Mouse (Mus musculus) thymus, adult 2 months (tissue): Measurements from ENCODE around the gene Abhd16b. TPM values are rescaled to one million over a fixed set of nuclear protein-coding genes. Genes with fewer than 3 reads are reported as not detected.

Experiments used
- DNase-seq: peaks from one replicate; pipeline ENCODE4 v3.0.0; 2021
- H3K27ac ChIP-seq: fragments of 200-500 bp; 2 replicates; pipeline ENCODE4 v1.5.1; 2012; ENCODE audit warnings: low read length, control low read depth; ENCODE audit not compliant: control insufficient read depth, insufficient read depth
- H3K27me3 ChIP-seq: fragments of 200-500 bp; 2 replicates; pipeline ENCODE4 v1.6.1; 2012; ENCODE audit warnings: mild to moderate bottlenecking, low read length, moderate library complexity, mixed read lengths; ENCODE audit not compliant: control insufficient read depth, insufficient read depth
- H3K36me3 ChIP-seq: fragments of 200-500 bp; 2 replicates; pipeline ENCODE4 v1.6.1; 2012; ENCODE audit warnings: mild to moderate bottlenecking, low read length, moderate library complexity; ENCODE audit not compliant: control insufficient read depth, insufficient read depth
- H3K4me1 ChIP-seq: fragments of 200-500 bp; replicated peaks from 2 replicates; pipeline ENCODE4 v1.6.1; 2012; ENCODE audit warnings: low read length; ENCODE audit not compliant: control insufficient read depth, insufficient read depth
- H3K4me3 ChIP-seq: fragments of 200-500 bp; 2 replicates; pipeline ENCODE4 v1.5.1; 2012; ENCODE audit warnings: mild to moderate bottlenecking, low read length, control low read depth, moderate library complexity; ENCODE audit not compliant: control insufficient read depth, insufficient read depth
- CTCF ChIP-seq: fragments of 200-500 bp; IDR thresholded peaks from 2 replicates; pipeline ENCODE4 v1.5.1; 2012; ENCODE audit warnings: mild to moderate bottlenecking, control low read depth, low read length, moderate library complexity, borderline replicate concordance; ENCODE audit not compliant: control insufficient read depth, poor library complexity, insufficient read depth; ENCODE audit errors: extremely low read depth
- POLR2A ChIP-seq: fragments of 200-500 bp; IDR thresholded peaks from 2 replicates; pipeline ENCODE4 v1.6.1; 2012; ENCODE audit warnings: mild to moderate bottlenecking, low read length, control low read depth, moderate library complexity; ENCODE audit not compliant: control insufficient read depth, poor library complexity, insufficient read depth; ENCODE audit errors: extremely low read depth
- WGBS: fragments of 180-500 bp; shearing (Covaris S2); methylation state at CpG from one replicate; pipeline ENCODE4 v1.1.7; 2018; 5-methylcytosine and 5-hydroxymethylcytosine counted together
- polyA plus RNA-seq: library from polyadenylated mRNA; depleted of rRNA; stranded (reverse); fragments of >200 nt; gene quantifications from 2 replicates; pipeline ENCODE4 v1.2.3, GENCODE M21; 2012

The Abhd16b gene
- polyA plus RNA-seq, 1 experiment, result 0.16 TPM

- TF ChIP-seq POLR2A (peak; percentile 95), CTCF (peak; percentile 53; the same call in 1 of the 2 replicates)
- no peaks in the 10 kb centered on the region for H3K27me3 ChIP-seq
- H3K36me3 ChIP-seq, result peaks cover 2% of the 10 kb centered on the region
- peaks cover 6% of the 10 kb centered on the region for H3K4me1 ChIP-seq
- H3K4me3 ChIP-seq, result peak within 1 kb of the TSS; percentile 83
- H3K27ac ChIP-seq, result peak within 1 kb of the TSS; percentile 82
- under 1% methylated on average over 74 of the region's 74 CpGs for WGBS
- DNase-seq, result peak; percentile 99
Observed at GRCm38 (mm10) chr2:181520118-181520935, 27.3 kb downstream of the Abhd16b start, which contains the start of gene Dnajc5. Gene Dnajc5, plus strand, starts transcription at chr2:181520485.

- TF ChIP-seq CTCF (peak; percentile 4; the same call in 1 of the 2 replicates), POLR2A (no peak)
- no peaks in the 10 kb centered on the region for H3K36me3 ChIP-seq
Observed at GRCm38 (mm10) chr2:181520936-181521227, 27.9 kb downstream of the Abhd16b start.

GRCm38 (mm10) chr2:181521491-181521890, 28.5 kb downstream of the Abhd16b start:
- TF ChIP-seq POLR2A (no peak), CTCF (no peak)
- Histone ChIP-seq H3K36me3 (no peaks in the 10 kb centered on the region), H3K27me3 (no peaks in the 10 kb centered on the region), H3K4me1 (peaks cover 6% of the 10 kb centered on the region), H3K4me3 (peak overlapping the region; percentile 26; the same call in 1 of the 2 replicates), H3K27ac (no peak overlapping the region)
- WGBS, result 48% methylated on average over 10 of the region's 10 CpGs
- no peak for DNase-seq

More at GRCm38 (mm10) chr2:181520936-181521227, 27.9 kb downstream of the Abhd16b start:
- Histone ChIP-seq H3K4me3 (peak overlapping the region; percentile 83), H3K4me1 (peaks cover 6% of the 10 kb centered on the region), H3K27me3 (no peaks in the 10 kb centered on the region), H3K27ac (peak overlapping the region; percentile 82)
- DNase-seq, result no peak
- WGBS, result 0% methylated on average over 17 of the region's 17 CpGs

GRCm38 (mm10) chr2:181522811-181523210, 29.8 kb downstream of the Abhd16b start:
- H3K4me1 ChIP-seq, result peaks cover 6% of the 10 kb centered on the region
- peak; percentile 33 for DNase-seq
- H3K27ac ChIP-seq, result no peak overlapping the region
- H3K27me3 ChIP-seq, result no peaks in the 10 kb centered on the region
- TF ChIP-seq CTCF, result no peak
- no peak for TF ChIP-seq POLR2A
- H3K4me3 ChIP-seq, result no peak overlapping the region
- WGBS, result 72% methylated on average over 5 of the region's 5 CpGs
- H3K36me3 ChIP-seq, result no peaks in the 10 kb centered on the region

- Histone ChIP-seq H3K27ac (no peak overlapping the region), H3K4me1 (peaks cover 6% of the 10 kb centered on the region), H3K36me3 (no peaks in the 10 kb centered on the region), H3K27me3 (no peaks in the 10 kb centered on the region), H3K4me3 (no peak overlapping the region)
- TF ChIP-seq CTCF (no peak), POLR2A (no peak)
- no peak for DNase-seq
- WGBS, result 93% methylated on average over 5 of the region's 5 CpGs
Observed at GRCm38 (mm10) chr2:181525526-181525925, 32.5 kb downstream of the Abhd16b start.

GRCm38 (mm10) chr2:181529076-181529475, 36.1 kb downstream of the Abhd16b start:
- no peaks in the 10 kb centered on the region for H3K27me3 ChIP-seq
- no peaks in the 10 kb centered on the region for H3K4me1 ChIP-seq
- 98% methylated on average over 1 of the region's 1 CpGs for WGBS
- no peak for DNase-seq
- TF ChIP-seq POLR2A, result no peak
- no peak for TF ChIP-seq CTCF
- no peak overlapping the region for H3K4me3 ChIP-seq
- H3K27ac ChIP-seq, result no peak overlapping the region
- H3K36me3 ChIP-seq, result no peaks in the 10 kb centered on the region

- 97% methylated on average over 3 of the region's 3 CpGs for WGBS
- no peaks in the 10 kb centered on the region for H3K36me3 ChIP-seq
Observed at GRCm38 (mm10) chr2:181532589-181532988, 39.6 kb downstream of the Abhd16b start.

More at GRCm38 (mm10) chr2:181532589-181532988, 39.6 kb downstream of the Abhd16b start:
- no peak for DNase-seq
- Histone ChIP-seq H3K4me3 (no peak overlapping the region), H3K4me1 (peaks cover 2% of the 10 kb centered on the region; the same call in 1 of the 2 replicates), H3K27ac (no peak overlapping the region), H3K27me3 (no peaks in the 10 kb centered on the region)
- TF ChIP-seq POLR2A (no peak), CTCF (no peak)
